Mouse (Mus musculus): ENCODE results near the gene Plcg2. TPM values are rescaled to one million over a fixed set of nuclear protein-coding genes. Genes with fewer than 3 reads are reported as not detected.

Plcg2 gene
- polyA plus RNA-seq, 1 experiment from 2014 or later, result 6.1 TPM

DNA sequence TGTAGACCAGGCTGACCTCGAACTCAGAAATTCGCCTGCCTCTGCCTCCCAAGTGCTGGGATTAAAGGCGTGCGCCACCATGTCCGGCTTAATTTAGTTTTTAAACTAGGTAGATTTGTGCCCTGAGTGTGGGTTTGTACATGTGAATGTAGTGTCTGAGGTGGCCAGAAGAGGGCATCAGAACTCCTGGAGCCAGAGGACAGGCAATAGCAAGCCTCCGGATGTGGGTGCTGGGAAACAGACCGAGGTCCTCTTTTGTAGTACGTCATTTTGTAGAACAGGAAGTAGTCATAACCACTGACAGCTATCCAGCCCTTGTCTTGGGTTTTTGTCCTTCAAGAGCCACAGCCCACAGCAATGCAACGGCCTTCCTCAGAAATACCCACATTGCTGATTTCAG, 141.5 kb downstream of the Plcg2 start:
- Histone ChIP-seq H3K4me2 (no peak overlapping the region), H3K27ac (no peak overlapping the region), H3K4me3 (no peak overlapping the region), H3K4me1 (replicated peaks) (no peaks in the 10 kb centered on the region), H3K9ac (no peak overlapping the region), H3K9me3 (replicated peaks) (no peaks in the 10 kb centered on the region), H3K36me3 (no peaks in the 10 kb centered on the region), H3K27me3 (no peaks in the 10 kb centered on the region)
- 92% methylated on average over 9 of the region's 9 CpGs for WGBS
- ATAC-seq (replicated peaks; ENCODE audit: insufficient number of reproducible peaks, insufficient read depth, low FRiP score, low read depth), result no peak

- WGBS, result 45% methylated on average over 5 of the region's 5 CpGs
- Histone ChIP-seq H3K4me3 (no peak overlapping the region), H3K4me2 (no peak overlapping the region), H3K4me1 (replicated peaks) (no peaks in the 10 kb centered on the region), H3K9me3 (replicated peaks) (no peaks in the 10 kb centered on the region), H3K27ac (no peak overlapping the region), H3K36me3 (no peaks in the 10 kb centered on the region), H3K27me3 (no peaks in the 10 kb centered on the region), H3K9ac (no peak overlapping the region)
- ATAC-seq (replicated peaks; ENCODE audit: insufficient number of reproducible peaks, insufficient read depth, low FRiP score, low read depth), result no peak
Measured at GRCm38 (mm10) chr8:117645486-117645885, 147.4 kb downstream of the Plcg2 start.

GRCm38 (mm10) chr8:117646020-117646419, 147.9 kb downstream of the Plcg2 start:
- Histone ChIP-seq H3K4me2 (no peak overlapping the region), H3K9me3 (replicated peaks) (no peaks in the 10 kb centered on the region), H3K36me3 (no peaks in the 10 kb centered on the region), H3K27me3 (no peaks in the 10 kb centered on the region), H3K4me1 (replicated peaks) (no peaks in the 10 kb centered on the region), H3K27ac (no peak overlapping the region), H3K4me3 (no peak overlapping the region), H3K9ac (no peak overlapping the region)
- WGBS, result 61% methylated on average over 2 of the region's 2 CpGs
- ATAC-seq (replicated peaks; ENCODE audit: insufficient number of reproducible peaks, insufficient read depth, low FRiP score, low read depth), result no peak

DNA sequence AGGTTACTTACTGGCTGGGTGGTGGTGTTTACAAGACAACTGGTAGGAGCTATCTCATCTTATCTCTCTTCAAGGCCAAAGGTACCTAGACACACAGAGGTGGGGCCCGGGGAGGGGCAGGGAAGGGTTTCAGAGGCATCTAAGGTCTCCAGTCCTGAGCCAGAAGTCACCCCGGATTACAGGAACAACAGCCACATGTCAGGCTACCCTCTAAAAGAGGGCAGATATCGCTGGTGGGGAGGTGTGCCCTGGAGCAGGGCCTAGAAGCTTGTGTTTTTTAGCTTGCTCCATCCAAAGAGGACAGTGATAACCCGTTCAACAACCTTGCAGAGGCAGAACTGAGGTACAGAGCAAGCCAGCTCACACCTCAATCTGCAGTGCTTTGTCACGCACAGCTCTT, 148.3 kb downstream of the Plcg2 start:
- Histone ChIP-seq H3K9me3 (replicated peaks) (no peaks in the 10 kb centered on the region), H3K4me2 (no peak overlapping the region), H3K27ac (no peak overlapping the region), H3K27me3 (no peaks in the 10 kb centered on the region), H3K36me3 (no peaks in the 10 kb centered on the region), H3K9ac (no peak overlapping the region), H3K4me3 (no peak overlapping the region), H3K4me1 (replicated peaks) (no peaks in the 10 kb centered on the region)
- ATAC-seq (replicated peaks; ENCODE audit: insufficient number of reproducible peaks, insufficient read depth, low FRiP score, low read depth), result no peak
- 51% methylated on average over 5 of the region's 5 CpGs for WGBS

DNA sequence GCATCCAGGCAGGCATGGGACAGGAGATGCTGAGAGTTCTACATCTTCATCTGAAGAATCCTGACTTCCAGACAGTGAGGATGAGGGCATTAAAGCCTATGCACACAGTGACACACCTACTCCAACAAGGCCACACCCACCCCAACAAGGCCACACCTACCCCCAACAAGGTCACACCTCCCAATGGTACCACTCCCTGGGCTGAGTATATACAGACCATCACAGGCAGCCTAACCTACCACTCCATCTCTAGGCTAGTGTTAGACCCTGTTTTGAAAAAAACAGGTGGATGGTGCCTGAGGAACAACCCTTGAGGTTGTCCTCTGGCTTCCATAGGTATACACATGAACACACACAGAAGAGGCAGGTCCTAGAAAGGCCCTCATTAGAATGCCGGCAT, 154.2 kb downstream of the Plcg2 start:
- H3K4me1 ChIP-seq (replicated peaks), result no peaks in the 10 kb centered on the region
- H3K36me3 ChIP-seq, result no peaks in the 10 kb centered on the region
- H3K9me3 ChIP-seq (replicated peaks), result no peaks in the 10 kb centered on the region
- no peak overlapping the region for H3K4me3 ChIP-seq
- no peak overlapping the region for H3K9ac ChIP-seq
- H3K27me3 ChIP-seq, result no peaks in the 10 kb centered on the region
- no peak overlapping the region for H3K27ac ChIP-seq
- no peak for ATAC-seq (replicated peaks; ENCODE audit: insufficient number of reproducible peaks, insufficient read depth, low FRiP score, low read depth)
- 87% methylated on average over 1 of the region's 1 CpGs for WGBS
- H3K4me2 ChIP-seq, result no peak overlapping the region

DNA sequence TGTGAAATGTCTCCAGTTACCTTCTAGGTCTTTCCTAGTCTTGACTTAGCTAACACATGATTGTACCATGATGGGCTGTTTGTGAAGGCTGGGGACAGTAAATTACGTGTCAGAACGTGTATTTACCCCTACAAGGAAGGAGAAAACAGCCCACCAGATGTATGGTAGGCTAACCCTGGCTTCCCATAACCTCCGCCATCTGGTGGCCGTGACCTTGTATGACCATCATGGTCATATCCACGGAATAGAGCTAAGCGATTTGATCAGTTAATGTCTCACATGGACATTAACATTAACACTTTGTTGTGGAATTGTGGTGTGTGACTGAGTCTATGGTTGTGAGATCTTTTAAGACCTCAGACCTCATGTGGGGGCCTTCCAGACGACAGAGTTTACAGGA, 160.9 kb downstream of the Plcg2 start:
- Histone ChIP-seq H3K4me1 (replicated peaks) (peaks cover 6% of the 10 kb centered on the region), H3K9ac (no peak overlapping the region), H3K36me3 (no peaks in the 10 kb centered on the region), H3K4me2 (no peak overlapping the region), H3K9me3 (replicated peaks) (no peaks in the 10 kb centered on the region), H3K27ac (no peak overlapping the region), H3K27me3 (no peaks in the 10 kb centered on the region), H3K4me3 (no peak overlapping the region)
- WGBS, result 72% methylated on average over 7 of the region's 7 CpGs
- no peak for ATAC-seq (replicated peaks; ENCODE audit: insufficient number of reproducible peaks, insufficient read depth, low FRiP score, low read depth)

DNA sequence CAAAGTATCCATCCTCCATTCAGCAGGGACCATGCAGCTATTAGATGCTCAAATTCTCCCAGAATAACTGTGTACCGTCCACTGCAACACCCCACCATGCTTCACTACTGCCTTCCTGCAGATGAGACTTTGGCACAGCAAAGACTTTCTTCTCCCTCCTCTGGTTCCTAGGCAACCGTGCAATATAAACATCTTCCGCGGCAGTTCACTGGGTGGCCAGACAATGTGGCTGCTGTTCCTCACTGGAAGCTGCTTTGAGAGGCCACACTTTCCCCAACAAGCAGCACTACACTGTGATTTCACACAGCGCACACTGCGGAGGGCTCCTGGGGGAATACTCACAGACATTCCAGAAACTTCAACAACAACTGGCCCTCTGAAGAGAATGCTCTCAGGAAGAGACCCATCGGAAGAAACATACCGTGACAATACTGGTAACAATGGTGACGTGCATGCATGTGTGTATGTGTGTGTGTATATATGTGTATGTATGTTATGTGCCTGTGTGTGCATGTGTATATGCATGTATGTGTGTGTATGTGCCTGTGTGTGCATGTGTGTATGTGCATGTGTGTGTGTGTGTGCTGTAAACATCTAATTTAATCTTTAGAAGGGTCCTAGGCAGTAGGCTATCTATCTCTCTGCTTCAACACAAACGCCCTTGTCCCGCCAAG, 162.4 kb downstream of the Plcg2 start:
- Histone ChIP-seq H3K36me3 (no peaks in the 10 kb centered on the region), H3K27me3 (no peaks in the 10 kb centered on the region), H3K4me2 (0 out of 2 replicates have a peak overlapping the region, but pooled peaks have one; percentile 15), H3K4me3 (no peak overlapping the region), H3K9me3 (replicated peaks) (no peaks in the 10 kb centered on the region), H3K9ac (no peak overlapping the region), H3K27ac (no peak overlapping the region), H3K4me1 (replicated peaks) (peaks cover 6% of the 10 kb centered on the region)
- WGBS, result 23% methylated on average over 11 of the region's 11 CpGs
- peak; percentile 39 for ATAC-seq (replicated peaks; ENCODE audit: insufficient number of reproducible peaks, insufficient read depth, low FRiP score, low read depth)

- no peak overlapping the region for H3K27ac ChIP-seq
- no peaks in the 10 kb centered on the region for H3K9me3 ChIP-seq (replicated peaks)
- 66% methylated on average over 13 of the region's 13 CpGs for WGBS
- no peaks in the 10 kb centered on the region for H3K36me3 ChIP-seq
- H3K4me3 ChIP-seq, result no peak overlapping the region
- H3K4me1 ChIP-seq (replicated peaks), result no peaks in the 10 kb centered on the region
- peaks cover 9% of the 10 kb centered on the region; the same call in 1 of the 2 replicates for H3K27me3 ChIP-seq
- no peak overlapping the region for H3K9ac ChIP-seq
- no peak overlapping the region for H3K4me2 ChIP-seq
- no peak for ATAC-seq (replicated peaks; ENCODE audit: insufficient number of reproducible peaks, insufficient read depth, low FRiP score, low read depth)
Measured at GRCm38 (mm10) chr8:117667349-117668124, 169.4 kb downstream of the Plcg2 start.

GRCm38 (mm10) chr8:117670461-117670860, 172.4 kb downstream of the Plcg2 start:
- H3K4me3 ChIP-seq, result no peak overlapping the region
- WGBS, result 24% methylated on average over 11 of the region's 11 CpGs
- no peaks in the 10 kb centered on the region for H3K36me3 ChIP-seq
- no peaks in the 10 kb centered on the region for H3K9me3 ChIP-seq (replicated peaks)
- no peak overlapping the region for H3K4me2 ChIP-seq
- no peak overlapping the region for H3K27ac ChIP-seq
- H3K4me1 ChIP-seq (replicated peaks), result peaks cover 2% of the 10 kb centered on the region; the same call in 1 of the 2 replicates
- ATAC-seq (replicated peaks; ENCODE audit: insufficient number of reproducible peaks, insufficient read depth, low FRiP score, low read depth), result no peak
- H3K27me3 ChIP-seq, result peaks cover 9% of the 10 kb centered on the region; the same call in 1 of the 2 replicates
- no peak overlapping the region for H3K9ac ChIP-seq

GRCm38 (mm10) chr8:117672558-117672957, 174.5 kb downstream of the Plcg2 start:
- no peak overlapping the region for H3K4me2 ChIP-seq
- 78% methylated on average over 3 of the region's 3 CpGs for WGBS
- H3K9me3 ChIP-seq (replicated peaks), result no peaks in the 10 kb centered on the region
- no peak overlapping the region for H3K4me3 ChIP-seq
- H3K36me3 ChIP-seq, result no peaks in the 10 kb centered on the region
- H3K9ac ChIP-seq, result no peak overlapping the region
- ATAC-seq (replicated peaks; ENCODE audit: insufficient number of reproducible peaks, insufficient read depth, low FRiP score, low read depth), result no peak
- peaks cover 2% of the 10 kb centered on the region; the same call in 1 of the 2 replicates for H3K4me1 ChIP-seq (replicated peaks)
- H3K27me3 ChIP-seq, result peaks cover 9% of the 10 kb centered on the region; the same call in 1 of the 2 replicates
- no peak overlapping the region for H3K27ac ChIP-seq

GRCm38 (mm10) chr8:117673430-117673830, 175.3 kb downstream of the Plcg2 start, which contains the start of gene Sdr42e1:
Sdr42e1 (minus strand) TSS chr8:117673689.
- Histone ChIP-seq H3K4me2 (peak within 1 kb of the TSS; percentile 83), H3K36me3 (no peaks in the 10 kb centered on the region), H3K9me3 (replicated peaks) (no peaks in the 10 kb centered on the region), H3K4me3 (peak within 1 kb of the TSS; percentile 63), H3K4me1 (replicated peaks) (peaks cover 2% of the 10 kb centered on the region; the same call in 1 of the 2 replicates), H3K27me3 (peaks cover 6% of the 10 kb centered on the region; the same call in 1 of the 2 replicates), H3K27ac (no peak within 1 kb of the TSS), H3K9ac (peak within 1 kb of the TSS; percentile 65)
- no peak for ATAC-seq (replicated peaks; ENCODE audit: insufficient number of reproducible peaks, insufficient read depth, low FRiP score, low read depth)
- 6% methylated on average over 17 of the region's 17 CpGs for WGBS
